Mouse (Mus musculus) telencephalon, adult 2 months (tissue): ENCODE data around the gene Sc5d.

ENCODE experiments used
- DNase-seq: peaks from one replicate; pipeline ENCODE4 v3.0.0-alpha.2; 2011; ENCODE audit warnings: low read depth, low spot score

Sc5d gene

GRCm38 (mm10) chr9:42260481-42260880 is 3.6 kb downstream of the Sc5d start:
- no peak for DNase-seq

GRCm38 (mm10) chr9:42249112-42249511 is 14.9 kb downstream of the Sc5d start:
- DNase-seq: no peak

DNA sequence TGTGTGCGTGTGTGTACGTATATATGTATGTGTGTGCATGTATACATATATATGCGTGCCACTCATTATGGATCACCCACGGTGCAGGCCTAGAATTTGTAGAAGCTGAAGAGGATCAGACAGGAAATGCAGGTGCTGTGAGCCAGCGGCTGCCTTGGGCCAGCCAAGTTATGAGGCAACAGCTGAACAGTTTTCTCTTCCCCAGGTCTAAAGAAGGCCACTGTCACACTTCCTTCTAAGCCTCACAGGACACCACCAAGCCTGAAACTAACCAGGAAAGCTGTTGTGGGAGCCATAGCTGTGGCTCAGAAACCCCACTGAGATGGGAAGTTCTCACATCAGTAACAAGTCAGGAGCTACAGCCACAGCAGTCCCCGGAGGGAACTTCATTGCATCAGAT is 17.4 kb downstream of the Sc5d start:
- no peak for DNase-seq

GRCm38 (mm10) chr9:42244173-42244572 is 19.9 kb downstream of the Sc5d start:
- no peak for DNase-seq

- no peak for DNase-seq
Measured at GRCm38 (mm10) chr9:42241021-42241420, 23.0 kb downstream of the Sc5d start.

GRCm38 (mm10) chr9:42240583-42240992 is 23.5 kb downstream of the Sc5d start:
- DNase-seq: peak; percentile 45

DNA sequence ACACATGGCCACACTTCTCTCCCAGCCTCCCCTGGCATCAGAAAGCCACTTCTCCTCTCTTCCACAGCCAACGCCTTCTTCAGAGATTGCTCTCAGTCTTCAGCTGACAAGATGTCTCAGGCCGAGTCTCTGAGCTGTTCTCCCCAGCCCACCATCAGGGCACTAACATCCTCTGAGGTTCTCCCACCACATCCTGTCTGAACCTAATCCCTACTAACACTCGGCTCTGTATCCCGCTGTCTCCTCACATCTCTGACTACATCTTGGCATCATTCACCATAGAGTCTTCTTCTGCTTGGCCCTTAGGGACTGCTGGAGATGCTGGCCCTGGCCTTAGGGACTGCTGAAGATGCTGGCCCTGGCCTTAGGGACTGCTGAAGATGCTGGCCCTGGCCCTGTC is 25.2 kb downstream of the Sc5d start:
- no peak for DNase-seq

DNA sequence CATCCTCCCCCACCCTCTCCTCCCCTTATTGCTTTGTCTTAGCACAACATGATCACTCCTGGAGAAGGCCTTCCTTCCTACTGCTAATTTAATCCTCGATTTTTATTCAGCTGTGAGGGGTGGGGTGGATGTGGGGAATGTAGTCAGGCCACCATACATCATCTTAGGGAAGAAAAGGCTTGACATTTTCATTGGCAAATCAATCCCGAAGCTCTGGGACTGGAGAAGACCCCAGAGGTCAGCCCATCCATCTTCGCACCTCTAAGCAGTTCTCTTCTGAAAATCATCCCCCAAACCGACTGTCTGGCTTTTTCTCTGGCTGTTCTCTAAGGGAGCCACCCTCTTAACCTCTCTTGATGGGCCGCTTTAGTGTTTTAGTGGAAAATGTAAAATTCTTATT is 32.9 kb downstream of the Sc5d start:
- no peak for DNase-seq

DNA sequence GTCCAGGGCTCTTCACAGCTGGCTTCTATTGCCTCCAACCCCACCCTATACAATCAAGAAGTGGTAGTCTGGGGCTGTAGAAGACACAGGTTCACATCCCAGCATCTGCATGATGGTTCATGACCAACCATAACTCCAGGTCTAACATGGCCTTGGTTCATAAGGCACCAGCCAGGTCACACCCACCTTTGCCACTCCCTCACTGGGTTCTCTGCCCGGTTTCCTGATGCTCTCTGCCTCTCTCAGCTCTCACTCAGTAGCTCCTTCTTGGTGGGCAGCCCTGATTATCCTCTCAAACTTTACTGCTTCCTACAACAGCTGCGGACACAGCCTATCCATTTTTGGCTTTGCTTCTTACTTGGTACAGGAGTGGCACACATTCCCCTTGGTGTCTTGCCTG is 33.7 kb downstream of the Sc5d start:
- no peak for DNase-seq

DNA sequence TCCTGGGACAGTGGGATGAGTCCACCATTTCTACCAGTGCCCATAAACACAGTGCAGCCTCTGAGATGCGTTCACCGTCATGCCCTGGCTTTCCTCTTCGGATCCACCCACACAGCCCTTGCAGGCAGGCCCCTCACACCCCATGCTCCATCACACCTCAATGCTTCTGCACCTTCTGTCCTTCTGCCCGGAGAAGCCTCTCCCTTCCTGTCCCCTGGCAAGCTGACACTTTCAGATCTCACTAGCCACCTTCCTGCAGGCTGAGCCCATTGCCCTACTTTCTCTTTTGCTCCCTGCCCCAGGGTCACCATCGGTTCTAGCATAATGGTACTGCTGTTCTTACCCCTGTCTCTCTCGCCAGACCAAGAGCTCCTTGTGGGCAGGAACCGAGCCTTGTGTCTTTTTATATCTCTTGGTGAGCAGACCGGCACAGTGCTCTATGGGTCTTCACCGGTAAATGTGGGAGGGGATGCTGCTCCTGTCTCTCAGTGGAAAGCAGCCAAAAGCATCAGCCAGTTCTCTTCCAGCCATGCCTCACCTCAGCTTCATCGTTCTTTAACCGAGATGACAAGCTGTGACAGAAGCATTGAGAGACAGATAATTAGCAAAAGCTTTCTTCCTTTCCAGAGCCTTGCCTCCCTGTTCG is 34.5 kb downstream of the Sc5d start:
- no peak for DNase-seq

DNA sequence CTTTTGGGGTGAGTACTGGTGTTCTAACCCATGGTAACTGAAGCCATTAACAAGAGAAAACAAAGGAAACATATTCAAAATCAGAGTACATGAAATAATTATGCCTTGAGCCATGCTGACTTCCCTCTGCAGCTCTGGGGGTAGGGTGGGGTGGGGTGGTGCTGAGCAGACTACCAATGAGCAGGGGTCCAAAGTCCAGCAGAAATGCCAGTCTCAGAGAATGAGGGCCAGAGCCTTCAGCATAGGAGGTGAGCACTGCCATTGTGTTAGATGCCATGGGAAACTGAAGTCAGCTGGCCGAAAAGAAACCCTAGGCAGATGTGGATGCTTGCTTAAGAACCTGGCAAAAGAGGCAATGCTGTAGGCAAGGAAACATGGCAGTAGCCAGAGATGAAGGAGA is 36.3 kb downstream of the Sc5d start:
- no peak for DNase-seq

DNA sequence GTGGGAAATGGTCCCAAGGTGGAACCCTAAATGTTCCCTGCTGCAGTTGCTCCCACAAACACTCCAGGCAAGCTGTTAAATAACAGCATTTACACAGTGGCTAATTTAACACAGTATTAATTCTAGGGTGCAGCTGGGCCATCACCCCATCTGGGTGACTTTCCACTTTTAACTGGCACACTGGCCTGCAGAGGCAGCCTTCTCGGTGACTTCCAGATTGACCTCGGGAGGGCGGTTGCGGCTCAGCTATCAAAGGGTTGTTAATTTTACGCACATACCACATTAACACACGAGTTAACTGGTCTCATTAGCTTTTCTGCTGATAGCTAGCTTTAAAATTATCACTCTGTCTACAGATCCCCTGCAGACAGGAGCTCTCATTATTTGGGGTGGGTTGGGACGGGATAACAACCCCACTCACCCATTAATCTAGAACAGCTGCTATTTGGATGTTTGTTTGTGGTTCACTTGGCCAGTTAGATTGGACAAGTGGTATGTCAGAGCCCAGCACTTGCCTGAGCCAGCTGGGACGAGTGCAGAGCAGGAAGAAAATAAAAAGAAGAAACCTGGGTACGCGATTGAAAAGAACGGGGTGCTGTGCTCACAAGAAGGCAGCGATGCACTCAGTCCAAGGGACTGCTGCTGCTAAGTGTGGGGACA is 44.9 kb downstream of the Sc5d start:
- DNase-seq: no peak

DNA sequence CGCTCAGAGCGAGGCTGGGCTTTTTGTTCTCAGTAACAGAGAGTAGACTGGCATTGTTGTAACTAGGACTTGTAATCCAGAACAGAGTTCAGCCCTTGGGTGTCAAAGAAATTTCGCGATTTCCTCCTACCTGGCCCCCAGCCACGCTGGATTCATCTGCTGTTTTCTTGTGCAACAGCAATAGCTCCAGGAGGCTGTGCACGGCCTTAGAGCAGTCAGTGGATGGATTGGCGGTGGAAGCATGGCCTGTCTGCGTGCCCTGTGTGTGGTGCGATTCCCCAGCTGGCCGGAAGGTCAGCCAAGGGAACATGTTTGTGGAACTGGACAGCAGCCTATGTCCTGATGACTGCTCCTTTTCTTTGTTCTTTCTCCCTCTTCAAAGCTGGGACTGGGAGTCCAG is 46.4 kb downstream of the Sc5d start:
- no peak for DNase-seq

- DNase-seq: no peak
Measured at GRCm38 (mm10) chr9:42214116-42214515, 49.9 kb downstream of the Sc5d start.

GRCm38 (mm10) chr9:42213142-42213541 is 50.9 kb downstream of the Sc5d start:
- no peak for DNase-seq

GRCm38 (mm10) chr9:42209666-42210065 is 54.4 kb downstream of the Sc5d start:
- DNase-seq: peak; percentile 62

GRCm38 (mm10) chr9:42208463-42208862 is 55.6 kb downstream of the Sc5d start:
- DNase-seq: no peak

DNA sequence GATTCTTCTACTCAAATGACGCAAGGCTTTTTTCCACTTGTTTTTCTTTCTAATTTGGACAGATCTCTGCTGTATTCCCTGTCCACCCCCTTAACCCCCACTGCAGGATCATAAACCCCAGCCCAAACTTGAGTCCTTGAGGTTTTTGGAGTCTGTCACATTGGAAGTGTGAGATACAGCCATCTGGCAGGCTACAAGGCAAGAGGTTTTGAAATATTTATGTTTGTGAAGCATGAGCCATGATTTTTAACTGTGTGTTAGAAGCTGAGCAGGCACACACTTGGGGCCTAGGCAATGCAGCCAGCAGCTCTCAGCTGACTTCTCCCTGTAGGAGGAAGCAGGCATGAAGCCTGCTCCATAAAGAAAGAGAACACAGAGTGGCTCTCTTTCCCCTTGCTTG is 57.3 kb downstream of the Sc5d start:
- no peak for DNase-seq

DNA sequence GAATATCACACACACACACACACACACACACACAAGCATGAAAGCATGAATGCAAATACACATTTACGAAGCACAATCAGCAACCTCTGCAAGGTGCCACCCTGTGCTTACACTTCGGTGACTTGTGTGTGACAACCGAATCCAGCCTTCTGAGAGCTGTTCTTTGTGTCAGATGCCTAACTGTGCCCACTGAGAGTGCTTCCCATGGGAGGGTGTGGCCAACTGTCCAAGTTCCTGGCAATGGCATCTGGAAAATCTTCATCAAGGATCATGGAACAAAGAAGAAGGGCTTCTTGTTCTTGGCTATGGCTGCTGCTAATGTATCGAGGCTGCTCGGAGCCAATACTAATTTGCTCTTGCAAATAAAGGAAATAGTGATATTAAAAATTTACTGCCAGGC is 61.8 kb downstream of the Sc5d start:
- no peak for DNase-seq
